Mouse (Mus musculus) neural tube, embryonic 15.5 days (tissue): ENCODE results near the gene Dlst. TPM values are rescaled to one million over a fixed set of nuclear protein-coding genes. Genes with fewer than 3 reads are reported as not detected.
A peak's percentile ranks its signal among the peaks of the same experiment; 100 is the strongest.

Experiments
- ATAC-seq: fragments of 200-750 bp; cut with Nextera tagmentation; 2 replicates; pipeline ENCODE4 v1.8.0; 2017; ENCODE audit warnings: mild to moderate bottlenecking, moderate TSS enrichment, moderate library complexity; ENCODE audit not compliant: low FRiP score
- H3K27ac ChIP-seq: fragments of 300-500 bp; sonication (generic); replicated peaks from 2 replicates; pipeline ENCODE4 v1.5.1; 2015; ENCODE audit warnings: mild to moderate bottlenecking, inconsistent platforms
- H3K27me3 ChIP-seq: fragments of 300-500 bp; sonication (generic); replicated peaks from 2 replicates; pipeline ENCODE4 v1.6.1; 2015; ENCODE audit warnings: inconsistent platforms
- H3K36me3 ChIP-seq: fragments of 300-500 bp; sonication (generic); 2 replicates; pipeline ENCODE4 v1.6.1; 2015; ENCODE audit warnings: inconsistent platforms
- H3K4me1 ChIP-seq: fragments of 300-500 bp; sonication (generic); 2 replicates; pipeline ENCODE4 v1.6.1; 2015; ENCODE audit warnings: inconsistent platforms
- H3K4me2 ChIP-seq: fragments of 300-500 bp; sonication (generic); 2 replicates; pipeline ENCODE4 v1.6.1; 2015; ENCODE audit warnings: inconsistent platforms, mild to moderate bottlenecking, moderate library complexity
- H3K4me3 ChIP-seq: fragments of 300-500 bp; sonication (generic); replicated peaks from 2 replicates; pipeline ENCODE4 v1.5.1; 2015; ENCODE audit warnings: mild to moderate bottlenecking, inconsistent platforms
- H3K9ac ChIP-seq: fragments of 300-500 bp; sonication (generic); replicated peaks from 2 replicates; pipeline ENCODE4 v1.6.1; 2015; ENCODE audit warnings: mild to moderate bottlenecking, inconsistent platforms
- H3K9me3 ChIP-seq: fragments of 300-500 bp; sonication (generic); replicated peaks from 2 replicates; pipeline ENCODE4 v1.6.1; 2016; ENCODE audit warnings: inconsistent platforms
- WGBS: fragments of 180-500 bp; shearing (Covaris S2); methylation state at CpG from one replicate; pipeline ENCODE4 v1.1.7; 2015; ENCODE audit warnings: mixed read lengths; 5-methylcytosine and 5-hydroxymethylcytosine counted together
- polyA plus RNA-seq: library from polyadenylated mRNA; unstranded; fragments of >200 nt; fragmentation: Nextera tagmentation; extraction: Ambion mirVana; gene quantifications from 2 replicates; pipeline ENCODE4 v1.2.1, GENCODE M21; 2015

The Dlst gene
- polyA plus RNA-seq, 1 experiment from 2014 or later, result 117 TPM

DNA sequence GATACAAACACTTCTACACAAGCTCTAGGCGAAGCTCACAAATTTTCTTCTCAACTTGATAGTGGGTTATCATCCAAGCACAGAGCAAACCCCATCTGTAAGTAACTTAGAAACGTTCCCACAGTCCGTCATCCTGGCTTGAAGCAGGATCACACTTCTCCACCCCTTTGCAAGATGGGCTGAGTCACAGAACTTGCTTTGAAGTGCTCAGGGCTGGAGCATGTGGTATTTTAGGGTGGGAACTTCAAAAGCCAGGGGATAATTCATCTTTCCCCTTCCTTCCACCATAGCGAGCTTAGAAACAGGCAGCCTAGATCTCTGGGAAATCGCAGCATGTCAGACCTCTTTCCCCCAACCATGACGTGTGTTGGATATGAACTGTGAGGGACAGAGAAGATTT is 45.7 kb downstream of the Dlst start:
- WGBS, result 53% methylated on average over 6 of the region's 6 CpGs
- peaks cover 4% of the 10 kb centered on the region for H3K4me1 ChIP-seq
- H3K9ac ChIP-seq, result no peak overlapping the region
- no peak for ATAC-seq
- H3K27me3 ChIP-seq, result no peaks in the 10 kb centered on the region
- H3K36me3 ChIP-seq, result no peaks in the 10 kb centered on the region
- no peak overlapping the region for H3K4me3 ChIP-seq
- H3K4me2 ChIP-seq, result no peak overlapping the region
- no peak overlapping the region for H3K27ac ChIP-seq
- no peaks in the 10 kb centered on the region for H3K9me3 ChIP-seq

DNA sequence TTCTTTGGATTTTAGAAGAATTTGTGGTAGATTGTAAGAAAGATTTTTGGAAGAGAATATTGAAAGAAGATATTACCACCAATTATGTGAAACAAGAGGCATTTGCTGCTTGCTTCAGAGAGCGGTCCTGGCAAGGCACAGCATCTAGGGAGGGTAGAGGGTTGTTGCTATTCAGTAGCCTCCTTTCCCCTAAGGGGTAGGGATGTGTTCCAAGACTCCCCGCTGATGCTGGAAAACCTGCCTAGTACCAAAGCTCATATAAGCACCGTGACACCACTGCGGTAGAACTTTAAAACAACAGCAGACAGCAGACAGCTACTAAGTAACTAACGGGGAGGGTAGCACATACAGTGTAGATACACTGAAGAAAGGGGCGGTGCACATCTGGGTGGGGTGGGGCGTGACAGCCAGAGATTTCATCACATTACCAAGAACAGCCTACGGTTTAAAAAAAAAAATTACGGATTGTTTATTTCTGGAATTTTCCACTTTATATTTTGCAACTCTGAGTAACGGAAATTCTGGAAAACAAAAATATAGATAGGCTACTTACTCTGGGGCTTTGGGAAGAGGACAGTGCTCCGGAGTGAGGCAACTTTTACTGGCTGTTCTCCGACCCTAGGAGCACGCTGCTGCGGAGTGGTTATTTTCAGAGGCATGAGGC is 47.3 kb downstream of the Dlst start:
- Histone ChIP-seq H3K4me3 (no peak overlapping the region), H3K36me3 (no peaks in the 10 kb centered on the region), H3K9me3 (no peaks in the 10 kb centered on the region), H3K9ac (no peak overlapping the region), H3K27me3 (no peaks in the 10 kb centered on the region), H3K4me1 (no peaks in the 10 kb centered on the region), H3K4me2 (no peak overlapping the region), H3K27ac (no peak overlapping the region)
- WGBS, result 90% methylated on average over 14 of the region's 14 CpGs
- no peak for ATAC-seq

DNA sequence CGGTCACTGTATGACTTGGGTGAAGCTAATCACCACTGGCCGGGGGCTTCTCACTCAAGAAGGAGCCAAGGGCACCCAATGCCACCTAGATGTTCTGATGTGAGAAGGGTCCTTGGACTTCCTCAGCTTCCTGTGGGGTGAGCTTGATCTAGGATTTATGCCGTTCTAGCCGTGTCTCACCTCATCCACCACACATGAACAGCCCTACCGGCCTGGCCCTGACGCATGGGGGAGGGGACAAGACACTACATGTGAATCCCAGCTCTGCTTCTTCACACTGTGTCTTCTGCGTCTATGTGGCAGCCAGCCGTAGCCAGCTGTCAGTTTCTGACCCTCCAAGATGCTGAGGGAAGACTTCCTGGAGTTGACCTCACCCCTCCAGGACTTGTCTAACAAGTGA is 48.2 kb downstream of the Dlst start:
- 96% methylated on average over 8 of the region's 8 CpGs for WGBS
- no peaks in the 10 kb centered on the region for H3K27me3 ChIP-seq
- no peak for ATAC-seq
- no peaks in the 10 kb centered on the region for H3K36me3 ChIP-seq
- no peaks in the 10 kb centered on the region for H3K4me1 ChIP-seq
- no peaks in the 10 kb centered on the region for H3K9me3 ChIP-seq
- no peak overlapping the region for H3K4me3 ChIP-seq
- no peak overlapping the region for H3K9ac ChIP-seq
- H3K27ac ChIP-seq, result no peak overlapping the region
- no peak overlapping the region for H3K4me2 ChIP-seq

DNA sequence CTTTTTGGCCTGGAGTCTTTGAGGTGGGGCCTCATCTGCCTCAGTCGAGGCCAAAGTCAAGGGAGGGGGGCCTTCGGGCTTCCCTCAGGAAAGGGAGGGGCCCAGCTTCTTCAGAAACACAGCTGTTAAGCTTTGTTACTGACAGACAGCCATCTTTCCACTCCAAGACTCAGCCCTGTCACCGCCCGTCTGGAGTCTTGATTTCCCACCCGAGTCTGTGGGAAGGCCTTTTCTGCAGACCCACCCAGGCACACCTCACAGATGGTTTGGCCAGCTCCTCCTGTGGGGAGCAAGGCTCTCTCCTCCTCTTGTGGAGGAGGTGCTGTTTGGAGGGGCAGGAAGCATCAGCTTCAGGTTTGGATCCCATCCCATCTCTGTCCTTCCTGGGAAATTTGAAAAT is 49.0 kb downstream of the Dlst start:
- Histone ChIP-seq H3K4me1 (no peaks in the 10 kb centered on the region), H3K9ac (no peak overlapping the region), H3K36me3 (no peaks in the 10 kb centered on the region), H3K4me2 (no peak overlapping the region), H3K27ac (no peak overlapping the region), H3K27me3 (no peaks in the 10 kb centered on the region), H3K4me3 (no peak overlapping the region), H3K9me3 (no peaks in the 10 kb centered on the region)
- WGBS, result 77% methylated on average over 5 of the region's 5 CpGs
- ATAC-seq, result no peak

DNA sequence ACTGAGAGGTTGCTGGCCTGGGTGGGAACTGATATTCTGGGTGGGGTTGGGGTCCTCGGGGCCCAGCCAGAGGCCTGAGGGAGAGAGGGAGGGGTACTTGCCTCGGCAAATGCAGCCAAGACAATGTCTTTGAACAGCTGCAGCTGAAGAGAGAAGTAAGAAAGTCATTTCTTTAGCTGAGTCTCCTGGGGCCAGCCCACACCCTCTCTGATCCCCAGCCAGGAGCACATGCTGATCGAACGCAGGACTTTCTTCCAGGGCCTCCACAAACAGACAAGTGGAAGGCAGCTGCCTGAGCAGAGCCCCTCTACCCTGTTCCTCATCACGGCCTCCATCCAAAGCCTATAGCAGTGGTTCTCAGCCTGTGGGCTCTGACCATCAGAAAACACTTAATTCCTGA is 54.4 kb downstream of the Dlst start:
- Histone ChIP-seq H3K9ac (no peak overlapping the region), H3K4me3 (no peak overlapping the region), H3K4me2 (no peak overlapping the region), H3K4me1 (peaks cover 14% of the 10 kb centered on the region), H3K36me3 (no peaks in the 10 kb centered on the region), H3K27me3 (no peaks in the 10 kb centered on the region), H3K27ac (no peak overlapping the region), H3K9me3 (no peaks in the 10 kb centered on the region)
- 86% methylated on average over 5 of the region's 5 CpGs for WGBS
- no peak for ATAC-seq

DNA sequence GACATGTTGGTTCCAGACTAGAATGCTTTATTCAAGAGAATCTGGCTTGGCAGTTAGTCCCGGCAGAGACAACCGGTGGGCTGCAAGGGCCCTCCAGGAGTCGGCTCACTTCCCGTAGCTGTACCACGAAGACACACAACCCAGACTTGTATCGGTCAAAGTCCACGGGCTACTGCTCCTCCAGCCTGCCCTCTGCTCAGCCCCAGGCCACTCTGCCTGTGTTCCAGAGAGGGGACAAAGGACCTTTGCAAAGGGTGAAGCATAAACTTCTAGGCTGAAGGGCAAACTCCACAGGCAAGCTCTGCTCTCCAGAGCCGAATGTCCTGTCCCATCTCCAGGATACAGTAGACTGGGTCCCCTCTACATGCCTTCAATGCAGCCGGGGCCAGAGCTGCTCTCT is 56.0 kb downstream of the Dlst start:
- Histone ChIP-seq H3K4me1 (peaks cover 25% of the 10 kb centered on the region), H3K36me3 (no peaks in the 10 kb centered on the region), H3K9me3 (no peaks in the 10 kb centered on the region), H3K9ac (no peak overlapping the region), H3K4me2 (no peak overlapping the region), H3K27me3 (no peaks in the 10 kb centered on the region), H3K27ac (no peak overlapping the region), H3K4me3 (no peak overlapping the region)
- no peak for ATAC-seq
- 94% methylated on average over 9 of the region's 9 CpGs for WGBS

DNA sequence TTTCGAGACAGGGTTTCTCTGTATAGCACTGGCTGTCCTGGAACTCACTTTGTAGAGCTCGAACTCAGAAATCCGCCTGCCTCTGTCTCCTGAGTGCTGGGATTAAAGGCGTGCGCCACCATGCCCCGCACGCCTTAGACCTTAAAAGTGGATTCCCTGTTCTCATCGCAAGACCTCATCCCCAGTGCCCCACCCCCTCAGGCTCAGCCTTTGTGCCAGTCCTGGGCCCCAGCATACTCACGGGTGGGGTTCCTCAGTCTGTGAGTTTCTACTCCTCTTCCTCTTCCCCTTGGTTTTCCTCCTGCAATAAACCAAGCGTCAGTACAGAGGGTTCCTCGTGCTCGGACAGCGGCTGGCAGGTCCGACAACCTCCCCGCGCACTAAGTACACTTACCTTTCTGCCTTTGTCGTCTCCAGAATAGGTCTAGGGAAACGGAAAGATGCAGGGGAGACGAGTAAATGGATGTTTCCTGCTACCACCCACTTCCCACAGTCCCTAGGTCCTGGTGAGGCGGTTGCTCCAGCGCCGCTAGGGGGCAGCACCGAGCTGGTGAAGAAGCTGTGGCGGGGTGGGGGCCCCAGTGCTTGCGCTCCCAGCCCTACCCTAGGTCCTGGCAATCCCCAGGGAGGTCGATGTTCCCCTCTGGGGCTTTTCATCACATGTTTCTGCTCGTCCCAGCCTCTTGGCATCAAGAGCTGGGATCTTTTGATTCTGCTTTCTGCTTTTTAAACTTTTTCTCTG is 58.7 kb downstream of the Dlst start:
- 20% methylated on average over 27 of the region's 27 CpGs for WGBS
- no peaks in the 10 kb centered on the region for H3K9me3 ChIP-seq
- H3K4me2 ChIP-seq, result peak overlapping the region; percentile 55
- peak; percentile 86 for ATAC-seq
- peak overlapping the region; percentile 30; the same call in 1 of the 2 replicates for H3K9ac ChIP-seq
- no peaks in the 10 kb centered on the region for H3K36me3 ChIP-seq
- peak overlapping the region; percentile 46; the same call in 1 of the 2 replicates for H3K27ac ChIP-seq
- peak overlapping the region; percentile 32 for H3K4me3 ChIP-seq
- peaks cover 32% of the 10 kb centered on the region for H3K4me1 ChIP-seq
- H3K27me3 ChIP-seq, result no peaks in the 10 kb centered on the region

DNA sequence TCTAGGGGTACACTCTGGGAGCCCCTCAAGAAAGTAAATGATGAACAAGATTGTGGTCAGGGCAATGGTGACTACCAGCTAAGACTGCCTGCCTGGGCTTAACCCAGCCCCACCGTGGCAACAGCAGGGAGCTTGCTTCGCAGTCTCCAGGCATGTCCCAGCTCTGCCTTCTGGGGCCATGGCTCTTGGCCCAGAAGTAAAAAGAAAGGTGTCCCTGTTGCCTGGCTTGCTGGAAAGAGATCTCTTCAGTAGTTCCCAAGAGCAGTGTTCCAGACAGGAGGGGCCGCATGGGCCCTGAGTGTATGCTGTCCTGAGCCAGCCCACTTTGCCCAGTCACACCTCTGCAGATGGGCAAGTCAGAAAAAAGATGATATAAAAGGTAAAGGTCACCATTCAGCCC is 59.2 kb downstream of the Dlst start:
- H3K4me3 ChIP-seq, result no peak overlapping the region
- no peak overlapping the region for H3K9ac ChIP-seq
- no peaks in the 10 kb centered on the region for H3K27me3 ChIP-seq
- ATAC-seq, result peak; percentile 57
- no peaks in the 10 kb centered on the region for H3K36me3 ChIP-seq
- H3K27ac ChIP-seq, result peak overlapping the region; percentile 46; the same call in 1 of the 2 replicates
- H3K4me2 ChIP-seq, result peak overlapping the region; percentile 55; the same call in 1 of the 2 replicates
- peaks cover 35% of the 10 kb centered on the region for H3K4me1 ChIP-seq
- H3K9me3 ChIP-seq, result no peaks in the 10 kb centered on the region
- WGBS, result 50% methylated on average over 3 of the region's 3 CpGs

DNA sequence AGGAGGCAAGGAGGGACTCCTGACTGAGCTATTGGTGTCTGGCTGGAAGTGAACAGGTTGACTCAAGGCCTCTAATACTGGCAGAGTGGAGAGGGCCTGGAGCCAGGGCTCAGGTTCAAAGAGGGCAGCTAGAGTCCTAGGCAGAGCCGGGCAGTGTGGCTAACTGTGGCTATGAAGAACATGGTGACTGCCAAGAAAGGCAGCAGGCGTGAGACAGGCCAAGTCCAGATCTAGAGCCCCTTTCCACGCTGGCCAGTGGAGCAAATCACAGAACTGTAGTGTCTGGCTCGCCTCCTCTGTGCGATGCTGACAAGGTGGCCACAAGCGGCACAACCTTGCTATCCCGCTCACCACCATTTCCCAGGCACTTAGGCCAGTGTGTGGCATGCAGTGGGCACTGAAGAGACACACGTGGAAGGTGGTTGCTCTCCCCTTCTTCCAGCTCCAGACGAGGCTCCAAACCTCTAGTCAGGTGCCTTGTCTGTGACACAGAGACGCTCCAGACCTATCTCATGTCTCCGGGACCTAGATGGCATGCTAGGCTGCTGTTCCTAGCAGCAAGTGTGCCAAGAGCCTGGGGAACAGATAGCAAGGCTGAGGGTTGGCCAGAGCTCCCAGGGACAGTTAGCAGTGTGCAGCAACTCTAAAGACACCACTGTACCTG is 59.8 kb downstream of the Dlst start:
- H3K4me2 ChIP-seq, result no peak overlapping the region
- H3K27me3 ChIP-seq, result no peaks in the 10 kb centered on the region
- no peak for ATAC-seq

DNA sequence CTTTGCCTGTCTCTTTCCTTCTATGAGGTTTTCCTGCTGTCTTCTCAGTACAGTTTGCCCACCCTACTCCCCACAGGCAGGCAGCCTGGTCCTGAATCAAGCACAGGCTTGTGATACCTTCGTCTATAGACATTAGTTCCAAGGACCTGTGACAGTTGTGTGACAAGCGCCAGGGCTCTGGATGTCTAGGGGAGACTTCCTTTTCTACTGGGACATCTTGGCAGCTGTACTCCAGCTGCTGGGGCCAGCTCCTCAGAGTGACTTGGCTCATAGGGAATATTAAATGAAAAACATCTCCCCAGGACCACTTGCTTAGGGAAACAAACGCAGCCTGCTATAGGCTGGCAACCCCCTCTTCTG is 60.3 kb downstream of the Dlst start:
- WGBS, result 89% methylated on average over 3 of the region's 3 CpGs

More for the DNA sequence above, 59.8 kb downstream of the Dlst start:
- WGBS, result 83% methylated on average over 11 of the region's 11 CpGs
- Histone ChIP-seq H3K9me3 (no peaks in the 10 kb centered on the region), H3K36me3 (no peaks in the 10 kb centered on the region), H3K4me1 (peaks cover 36% of the 10 kb centered on the region), H3K27ac (peak overlapping the region; percentile 46; the same call in 1 of the 2 replicates), H3K4me3 (no peak overlapping the region), H3K9ac (no peak overlapping the region)

DNA sequence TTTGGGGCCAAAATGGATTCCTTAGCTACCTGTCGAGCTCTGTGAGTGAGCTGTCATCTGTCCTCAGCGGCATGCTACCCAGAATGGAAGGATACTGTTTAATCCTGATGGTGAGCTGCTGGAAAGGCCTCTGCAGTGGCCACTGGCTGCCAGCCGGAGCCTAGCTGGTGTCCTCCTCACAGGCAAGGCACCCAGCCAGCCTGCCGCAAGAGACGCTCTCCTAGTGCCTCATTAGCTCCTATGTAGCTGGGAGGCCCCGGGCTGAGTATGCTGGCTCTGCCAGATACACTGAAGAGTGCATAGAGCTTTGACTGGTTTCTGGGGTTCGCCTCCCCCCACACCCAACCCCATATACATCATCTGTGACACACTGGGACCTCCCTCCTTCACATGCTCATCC is 63.4 kb downstream of the Dlst start:
- no peaks in the 10 kb centered on the region for H3K9me3 ChIP-seq
- no peak overlapping the region for H3K9ac ChIP-seq
- H3K4me3 ChIP-seq, result no peak overlapping the region
- no peak for ATAC-seq
- H3K4me2 ChIP-seq, result peak overlapping the region; percentile 4; the same call in 1 of the 2 replicates
- peaks cover 14% of the 10 kb centered on the region for H3K27me3 ChIP-seq
- 66% methylated on average over 7 of the region's 7 CpGs for WGBS
- H3K27ac ChIP-seq, result no peak overlapping the region
- H3K36me3 ChIP-seq, result no peaks in the 10 kb centered on the region
- peaks cover 55% of the 10 kb centered on the region for H3K4me1 ChIP-seq

More for the DNA sequence above, 60.3 kb downstream of the Dlst start:
- Histone ChIP-seq H3K27ac (0 out of 2 replicates have a peak overlapping the region, but pooled peaks have one; percentile 46), H3K4me1 (peaks cover 41% of the 10 kb centered on the region), H3K36me3 (no peaks in the 10 kb centered on the region), H3K4me2 (no peak overlapping the region), H3K9me3 (no peaks in the 10 kb centered on the region), H3K9ac (no peak overlapping the region), H3K4me3 (no peak overlapping the region), H3K27me3 (no peaks in the 10 kb centered on the region)
- no peak for ATAC-seq
